In genomic region chr2:154538310-154538709, GRCm38 (mm10) we compare ENCODE assay signal across 12 mouse cellular contexts. TPM values are rescaled to one million over a fixed set of nuclear protein-coding genes. Genes with fewer than 3 reads are reported as not detected.
DNase-seq lines count a peak whose midpoint lies in the region; ATAC-seq and TF ChIP-seq lines count a peak whose summit lies in the region.
"Had no signal": no experiment of that assay in that cellular context is flagged by ENCODE, and none has a peak within 500 bp of the region (broad histone marks: within the 10 kb centered on the region; RNA-seq: fewer than 3 reads in every experiment).

No protein-coding gene starts in this region.

- ATAC-seq in liver, postnatal 0 days: no peak
- ATAC-seq: Patski had no signal

- no peak overlapping the region for H3K9ac ChIP-seq in liver, postnatal 0 days (replicated peaks)
- H3K9ac ChIP-seq: liver, embryonic 13.5 days had no signal

- TF ChIP-seq EP300 in liver, postnatal 0 days (IDR thresholded peaks at IDR 0.05; ENCODE audit: low read depth): no peak

- no peaks in the 10 kb centered on the region for H3K9me3 ChIP-seq in liver, postnatal 0 days (ENCODE audit: low read length)
- H3K9me3 ChIP-seq: liver, embryonic 13.5 days had no signal

- H3K27ac ChIP-seq in layer of hippocampus, adult 2 months: peak overlapping the region; percentile 84
- H3K27ac ChIP-seq in liver, postnatal 0 days (ENCODE audit: low read depth): no peak overlapping the region
- H3K27ac ChIP-seq: liver, embryonic 13.5 days had no signal

- WGBS in liver, postnatal 0 days (ENCODE audit: insufficient replicate concordance): 74% methylated on average over 2 of the region's 2 CpGs

- no peak overlapping the region for H3K4me2 ChIP-seq in liver, postnatal 0 days (ENCODE audit: low read depth, low read length)
- H3K4me2 ChIP-seq: liver, embryonic 13.5 days had no signal

- H3K4me3 ChIP-seq in layer of hippocampus, adult 2 months: no peak overlapping the region
- H3K4me3 ChIP-seq in liver, postnatal 0 days (ENCODE audit: low read depth, low read length): no peak overlapping the region
- H3K4me3 ChIP-seq: liver, embryonic 13.5 days; myocyte had no signal

- peak; percentile 43 to 61 for DNase-seq in cerebellum, adult 18-20 months
- DNase-seq in cerebellum, adult 8-10 months: no peak
- peak; percentile 47 to 69 for DNase-seq in layer of hippocampus, adult 2 months (ENCODE audit: low spot score in 2 of 2)
- no peak for DNase-seq in layer of hippocampus, adult 9-10 months (ENCODE audit: low spot score)
- peak; percentile 21 for DNase-seq in urinary bladder, postnatal 14 days (ENCODE audit: low spot score)
- DNase-seq in urinary bladder, adult 2 months (ENCODE audit: low spot score): no peak
- DNase-seq in telencephalon, adult 2 months (ENCODE audit: low read depth, low spot score): peak; percentile 84
- no peak for DNase-seq in liver, postnatal 0 days
- DNase-seq: kidney, adult 2 months; liver, embryonic 13.5 days had no signal

- peaks cover 16% of the 10 kb centered on the region for H3K36me3 ChIP-seq in liver, postnatal 0 days (replicated peaks; ENCODE audit: insufficient read depth, low read length)

- no peaks in the 10 kb centered on the region for H3K4me1 ChIP-seq in liver, postnatal 0 days (ENCODE audit: insufficient read depth)

- H3K27me3 ChIP-seq in liver, postnatal 0 days (ENCODE audit: insufficient read depth, low read length): no peaks in the 10 kb centered on the region
- H3K27me3 ChIP-seq: liver, embryonic 13.5 days; Patski had no signal

- TF ChIP-seq CTCF in layer of hippocampus, adult 2 months (conservative IDR thresholded peaks at IDR 0.05): no peak
- no peak for TF ChIP-seq CTCF in liver, postnatal 0 days (IDR thresholded peaks at IDR 0.05; ENCODE audit: low read depth)

RNA-seq across cellular contexts. Expression of gene 1700003F12Rik, which starts 8.6 kb away (rescaled TPM):
- 1 to 10 TPM in 1 of 2 experiments, not detected in 1; 1.4 TPM for total RNA-seq in layer of hippocampus, adult 2 months (2021)
- 0.41 and 0.44 TPM in 2 replicates for polyA plus RNA-seq in urinary bladder, adult 2 months (2012; rRNA removed)
- polyA plus RNA-seq in liver, postnatal 0 days (2015; fragmentation: Nextera tagmentation; extraction: Ambion mirVana): 3.1 and 3.8 TPM in 2 replicates

RNA-seq across cellular contexts. Expression of gene Actl10, which starts 13.3 kb away (rescaled TPM):
- not detected for total RNA-seq in layer of hippocampus, adult 2 months (2021)
- not detected in 2 replicates for polyA plus RNA-seq in urinary bladder, adult 2 months (2012; rRNA removed)
- polyA plus RNA-seq in liver, postnatal 0 days (2015; fragmentation: Nextera tagmentation; extraction: Ambion mirVana): 0.07 TPM in 1 of 2 replicates, not detected in the other
- polyA plus RNA-seq: kidney, adult 2 months; liver, embryonic 13.5 days; Patski had no signal

RNA-seq across cellular contexts. Expression of gene Necab3, which starts 20.4 kb away (rescaled TPM):
- total RNA-seq in layer of hippocampus, adult 2 months (2021): 10 to 100 TPM; 30.0 to 34.9 TPM
- 0.62 and 1.2 TPM in 2 replicates for polyA plus RNA-seq in urinary bladder, adult 2 months (2012; rRNA removed)
- polyA plus RNA-seq in liver, postnatal 0 days (2015; fragmentation: Nextera tagmentation; extraction: Ambion mirVana): 0.13 and 0.19 TPM in 2 replicates

RNA-seq across cellular contexts. Expression of gene E2f1, which starts 31.4 kb away (rescaled TPM):
- total RNA-seq in layer of hippocampus, adult 2 months (2021): 1 to 10 TPM; 5.4 to 5.7 TPM
- polyA plus RNA-seq in urinary bladder, adult 2 months (2012; rRNA removed): 5.0 TPM in 2 replicates
- 7.3 and 7.4 TPM in 2 replicates for polyA plus RNA-seq in liver, postnatal 0 days (2015; fragmentation: Nextera tagmentation; extraction: Ambion mirVana)

Comparison
In these comparisons a context has a peak if more than half of its experiments do, and no peak if none do; other contexts are left out.
1. DNase-seq: peak in cerebellum, adult 18-20 months (2 of 2), layer of hippocampus, adult 2 months (2 of 2), urinary bladder, postnatal 14 days (single experiment) and telencephalon, adult 2 months (single experiment); none in cerebellum, adult 8-10 months (single experiment), layer of hippocampus, adult 9-10 months (single experiment), urinary bladder, adult 2 months (single experiment) and liver, postnatal 0 days (single experiment).